Mouse (Mus musculus): Measurements from ENCODE around the gene Krtap4-7. TPM values are rescaled to one million over a fixed set of nuclear protein-coding genes. Genes with fewer than 3 reads are reported as not detected.
A peak's percentile ranks its signal among the peaks of the same experiment; 100 is the strongest.
"Not testable (repeated sequence)": the region's sequence is repeated elsewhere in the genome, so short reads cannot be mapped to it uniquely, and the experiment has no call there.

Krtap4-7 gene
- total RNA-seq (2021): not detected
- long read RNA-seq, experiment 1: 0 reads
- long read RNA-seq, experiment 2: 0 reads

DNA sequence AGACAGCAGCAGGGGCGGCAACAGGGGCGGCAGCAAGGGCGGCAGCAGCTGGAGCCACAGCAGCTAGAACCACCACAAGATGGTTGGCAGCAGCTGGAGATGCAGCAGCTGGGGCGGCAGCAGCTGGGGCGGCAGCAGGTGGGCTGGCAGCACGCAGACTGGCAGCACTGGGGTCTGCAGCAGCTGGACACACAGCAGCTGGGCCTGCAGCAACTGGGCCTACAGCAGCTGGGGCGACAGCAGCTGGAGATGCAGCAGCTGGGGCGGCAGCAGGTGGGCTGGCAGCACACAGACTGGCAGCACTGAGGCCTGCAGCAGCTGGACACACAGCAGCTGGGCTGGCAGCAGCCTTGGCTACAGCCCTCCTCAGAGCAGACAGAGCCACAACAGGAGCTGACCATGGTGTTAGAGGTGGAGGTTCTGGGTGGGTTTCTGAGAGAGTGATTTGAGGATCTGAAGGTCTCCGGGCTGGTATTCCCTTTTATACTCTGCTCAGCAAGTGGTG, at the start of gene Krtap4-7:
TSS of gene Krtap4-7 (minus strand) at position 455 of the 505 bp plus-strand sequence.
- DNase-seq (ENCODE audit: low spot score in 2 of 2): not testable (repeated sequence)

- DNase-seq (ENCODE audit: low spot score in 2 of 2): no peak
These were observed 46.6 kb upstream of the Krtap4-7 start, which contains the start of gene Gm14190 for GRCm38 (mm10) chr11:99690463-99690862. TSS of gene Gm14190 (minus strand) at chr11:99690740.

GRCm38 (mm10) chr11:99685235-99685634, 41.3 kb upstream of the Krtap4-7 start:
- not testable (repeated sequence) for DNase-seq (ENCODE audit: low spot score in 2 of 2)

DNA sequence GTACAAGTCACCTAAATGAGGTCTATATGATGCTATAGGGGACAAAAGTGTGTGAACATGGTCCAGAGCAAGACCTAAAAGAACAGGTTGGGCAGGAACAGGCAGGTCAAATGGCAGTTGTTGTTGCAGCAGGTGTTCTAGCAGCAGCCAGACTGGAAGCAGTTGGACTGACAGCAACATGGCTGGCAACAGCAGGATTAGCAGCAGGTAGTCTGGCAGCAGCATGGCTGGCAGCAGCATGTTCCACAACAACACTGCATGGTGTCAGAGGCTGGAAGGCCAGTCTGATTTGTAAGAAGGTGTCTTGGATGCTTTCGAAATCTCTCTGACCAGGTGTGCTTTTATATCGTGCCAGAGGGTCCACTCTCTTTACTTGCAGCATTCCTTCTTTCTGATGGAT, 39.6 kb upstream of the Krtap4-7 start:
- DNase-seq (ENCODE audit: low spot score in 2 of 2): no peak

DNA sequence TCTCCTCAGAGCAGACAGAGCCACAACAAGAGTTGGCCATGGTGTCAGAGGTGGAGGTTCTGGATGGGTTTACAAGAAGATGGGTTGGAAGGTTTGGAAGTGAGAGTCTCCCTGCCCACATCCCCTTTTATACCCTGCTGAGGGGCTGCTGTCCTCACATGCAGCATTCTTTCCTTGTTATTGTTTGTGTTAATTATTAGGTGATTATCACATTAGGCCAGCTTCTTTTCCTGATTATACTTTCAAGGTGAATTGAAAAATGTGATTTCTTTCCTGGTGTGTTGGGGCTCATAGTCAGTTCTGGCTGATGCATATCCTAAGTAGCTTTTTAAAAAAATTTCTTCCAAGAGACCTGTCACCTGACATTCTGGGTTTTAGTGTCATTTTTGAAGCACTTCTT, 22.0 kb upstream of the Krtap4-7 start, which contains the start of gene Krtap4-6:
TSS of gene Krtap4-6 (minus strand) at position 101 of the 400 bp plus-strand sequence.
- no peak for DNase-seq (ENCODE audit: low spot score in 2 of 2)

DNA sequence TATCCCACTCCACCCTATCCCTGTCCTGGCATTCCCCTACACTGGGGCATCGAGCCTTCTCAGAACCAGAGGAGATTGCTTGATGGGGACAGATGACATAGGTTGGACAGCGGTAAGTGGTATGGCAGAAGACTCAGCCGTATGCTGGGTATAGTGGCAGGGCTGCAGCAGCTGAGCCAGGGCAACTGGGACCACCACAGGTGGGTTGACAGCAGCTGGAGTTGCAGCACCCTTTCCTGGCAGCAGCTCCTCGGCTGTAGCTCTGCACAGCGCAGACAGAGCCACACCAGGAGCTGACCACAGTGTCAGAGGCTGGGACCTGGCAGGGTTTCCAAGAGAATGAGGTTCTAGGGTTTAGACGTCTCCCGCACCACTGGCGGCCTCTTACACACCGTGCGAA, 18.9 kb upstream of the Krtap4-7 start:
- DNase-seq (ENCODE audit: low spot score in 2 of 2): no peak

GRCm38 (mm10) chr11:99659256-99659655, 15.4 kb upstream of the Krtap4-7 start:
- DNase-seq (ENCODE audit: low spot score in 2 of 2): no peak

DNA sequence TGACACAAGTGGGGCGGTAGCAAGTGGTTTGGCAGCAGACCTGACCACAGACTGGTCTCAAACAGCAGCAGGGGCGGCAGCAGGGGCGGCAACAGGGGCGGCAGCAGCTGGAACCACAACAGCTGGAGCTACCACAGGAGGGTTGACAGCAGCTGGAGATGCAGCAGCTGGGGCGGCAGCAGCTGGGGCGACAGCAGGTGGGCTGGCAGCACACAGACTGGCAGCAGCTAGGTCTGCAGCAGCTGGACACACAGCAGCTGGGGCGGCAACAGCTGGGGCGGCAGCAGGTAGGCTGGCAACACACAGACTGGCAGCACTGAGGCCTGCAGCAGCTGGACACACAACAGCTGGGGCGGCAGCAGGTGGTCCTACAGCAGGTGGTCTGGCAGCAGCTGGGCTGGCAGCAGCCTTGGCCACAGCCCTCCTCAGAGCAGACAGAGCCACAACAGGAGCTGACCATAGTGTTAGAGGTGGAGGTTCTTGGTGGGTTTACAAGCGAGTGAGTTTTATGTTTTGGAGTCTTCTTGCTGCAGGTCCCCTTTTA, 14.7 kb upstream of the Krtap4-7 start, which contains the start of gene Gm11563:
TSS of gene Gm11563 (minus strand) at position 494 of the 544 bp plus-strand sequence.
- not testable (repeated sequence) for DNase-seq (ENCODE audit: low spot score in 2 of 2)

DNA sequence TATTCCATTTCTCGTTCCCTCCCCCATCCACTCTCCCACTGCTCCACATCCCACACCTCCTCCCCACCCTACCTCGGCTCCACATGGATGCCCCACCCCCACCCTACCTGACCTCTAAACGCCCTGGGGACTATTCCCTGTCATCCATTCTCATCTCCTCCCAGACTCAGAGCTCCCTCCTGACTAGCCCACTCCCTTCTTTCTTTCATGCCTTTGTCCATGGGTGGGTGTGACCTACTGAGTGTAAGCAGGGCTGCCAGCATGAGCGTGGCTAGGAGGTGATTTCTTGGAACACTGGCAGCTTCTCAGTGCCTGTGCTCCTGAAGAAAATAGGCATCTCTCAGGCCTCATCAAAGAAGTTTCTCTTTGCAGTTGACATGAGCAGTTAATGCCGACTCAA, 13.2 kb upstream of the Krtap4-7 start:
- no peak for DNase-seq (ENCODE audit: low spot score in 2 of 2)

GRCm38 (mm10) chr11:99650136-99650535, 6.2 kb upstream of the Krtap4-7 start, which contains the start of gene Gm11555:
TSS of gene Gm11555 (minus strand) at chr11:99650236.
- DNase-seq (ENCODE audit: low spot score in 2 of 2): no peak

DNA sequence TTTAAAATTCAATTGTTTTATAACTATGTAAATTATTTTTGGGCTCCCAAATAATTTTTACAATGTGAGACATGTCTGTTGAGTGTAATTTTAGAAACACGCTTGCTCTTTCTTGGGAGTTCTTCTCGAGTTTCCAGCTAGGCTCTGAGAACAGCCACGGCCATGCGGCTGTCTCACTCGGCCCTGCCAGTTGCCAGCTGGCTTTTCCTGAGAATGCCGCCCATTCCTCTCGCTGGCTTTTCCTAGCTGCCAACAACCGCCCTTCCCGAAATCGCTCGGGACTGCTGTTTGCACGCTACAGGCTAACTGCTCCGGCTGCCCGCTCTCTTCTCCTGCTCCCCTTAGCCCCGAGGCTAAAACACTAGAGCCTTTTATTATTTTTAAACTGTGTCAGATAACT, 2.6 kb upstream of the Krtap4-7 start:
- DNase-seq (ENCODE audit: low spot score in 2 of 2): peak; percentile 11 to 41

- DNase-seq (ENCODE audit: low spot score in 2 of 2): no peak
These were observed 462 bp upstream of the Krtap4-7 start for GRCm38 (mm10) chr11:99644351-99644750.

DNA sequence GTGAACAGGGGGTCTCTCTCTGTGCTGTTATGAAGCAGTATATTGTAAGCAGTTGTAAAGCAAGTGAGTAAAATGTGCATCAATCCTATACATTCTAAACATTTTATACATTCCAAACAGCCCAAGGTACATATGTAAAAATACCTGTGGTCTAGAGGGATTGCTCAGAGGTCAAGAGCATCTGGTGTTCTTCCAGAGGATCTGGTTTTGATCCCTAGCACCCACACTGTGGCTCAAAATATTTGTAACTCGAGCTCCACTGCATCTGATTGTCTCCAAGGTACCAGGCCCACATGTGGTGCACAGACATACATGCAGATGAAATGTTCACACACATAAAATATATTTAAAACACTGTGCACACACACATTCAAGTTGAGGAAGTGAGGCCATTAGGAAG, 3.0 kb downstream of the Krtap4-7 start:
- no peak for DNase-seq (ENCODE audit: low spot score in 2 of 2)

- no peak for DNase-seq (ENCODE audit: low spot score in 2 of 2)
These were observed 6.8 kb downstream of the Krtap4-7 start for GRCm38 (mm10) chr11:99637086-99637485.

DNA sequence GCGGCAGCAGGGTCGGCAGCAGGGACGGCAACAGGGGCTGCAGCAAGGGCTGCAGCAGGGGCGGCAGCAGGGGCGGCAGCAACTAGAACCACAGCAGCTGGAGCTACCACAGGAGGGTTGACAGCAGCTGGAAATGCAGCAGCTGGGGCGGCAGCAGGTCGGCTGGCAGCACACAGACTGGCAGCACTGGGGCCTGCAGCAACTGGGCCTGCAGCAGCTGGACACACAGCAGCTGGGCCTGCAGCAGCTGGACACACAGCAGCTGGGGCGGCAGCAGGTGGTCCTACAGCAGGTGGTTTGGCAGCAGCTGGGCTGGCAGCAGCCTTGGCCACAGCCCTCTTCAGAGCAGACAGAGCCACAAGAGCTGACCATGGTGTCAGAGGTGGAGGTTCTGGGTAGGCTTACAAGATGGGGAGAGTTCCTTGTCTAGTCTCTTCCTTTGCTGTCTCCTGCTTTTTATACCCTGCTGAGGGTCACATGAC, 9.2 kb downstream of the Krtap4-7 start, which contains the start of gene Krtap4-2:
TSS of gene Krtap4-2 (minus strand) at position 432 of the 482 bp plus-strand sequence.
- DNase-seq (ENCODE audit: low spot score in 2 of 2): no peak

GRCm38 (mm10) chr11:99633293-99633692, 10.6 kb downstream of the Krtap4-7 start:
- DNase-seq (ENCODE audit: low spot score in 2 of 2): peak in 1 of 2 experiments; percentile 29

GRCm38 (mm10) chr11:99630890-99631289, 13.0 kb downstream of the Krtap4-7 start:
- no peak for DNase-seq (ENCODE audit: low spot score in 2 of 2)

DNA sequence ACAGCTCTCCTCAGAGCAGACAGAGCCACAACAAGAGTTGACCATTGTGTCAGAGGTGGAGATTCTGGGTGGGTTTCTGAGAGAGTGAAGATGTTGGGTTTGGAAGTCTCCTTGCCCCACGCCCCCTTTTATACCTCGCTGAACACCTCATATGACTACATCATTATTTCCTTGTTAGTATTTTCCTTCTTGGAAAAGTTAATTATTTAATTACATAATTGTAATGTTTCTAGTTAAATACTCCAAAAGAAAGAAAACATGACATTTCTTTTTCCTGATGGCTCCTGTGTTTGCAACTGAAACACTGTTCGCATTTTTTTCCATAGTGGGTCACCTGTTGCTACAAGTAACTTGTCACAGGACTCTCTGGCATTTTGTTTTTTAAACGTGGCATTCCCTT, 15.8 kb downstream of the Krtap4-7 start, which contains the start of gene Krtap4-1:
TSS of gene Krtap4-1 (minus strand) at position 101 of the 400 bp plus-strand sequence.
- no peak for DNase-seq (ENCODE audit: low spot score in 2 of 2)

DNA sequence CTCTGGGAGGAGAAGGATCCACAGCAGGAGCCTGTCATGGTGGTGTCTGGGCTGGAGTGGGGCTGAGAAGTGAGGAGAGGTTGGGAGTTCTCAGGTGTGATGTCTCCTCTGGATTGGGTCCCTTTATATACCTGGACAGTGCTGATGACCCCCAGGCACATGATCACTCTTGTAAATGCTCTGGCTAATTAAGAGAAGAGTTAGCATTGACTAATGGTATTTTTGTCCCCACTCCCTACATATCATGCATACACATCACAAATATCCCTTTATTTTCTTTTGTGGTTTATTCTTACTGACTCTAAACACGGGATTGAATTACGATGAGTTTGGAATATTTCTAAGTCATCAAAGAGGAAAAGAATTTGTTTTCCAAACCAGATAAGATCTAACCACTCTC, 23.6 kb downstream of the Krtap4-7 start, which contains the start of gene Gm11562:
TSS of gene Gm11562 (minus strand) at position 101 of the 400 bp plus-strand sequence.
- no peak for DNase-seq (ENCODE audit: low spot score in 2 of 2)

DNA sequence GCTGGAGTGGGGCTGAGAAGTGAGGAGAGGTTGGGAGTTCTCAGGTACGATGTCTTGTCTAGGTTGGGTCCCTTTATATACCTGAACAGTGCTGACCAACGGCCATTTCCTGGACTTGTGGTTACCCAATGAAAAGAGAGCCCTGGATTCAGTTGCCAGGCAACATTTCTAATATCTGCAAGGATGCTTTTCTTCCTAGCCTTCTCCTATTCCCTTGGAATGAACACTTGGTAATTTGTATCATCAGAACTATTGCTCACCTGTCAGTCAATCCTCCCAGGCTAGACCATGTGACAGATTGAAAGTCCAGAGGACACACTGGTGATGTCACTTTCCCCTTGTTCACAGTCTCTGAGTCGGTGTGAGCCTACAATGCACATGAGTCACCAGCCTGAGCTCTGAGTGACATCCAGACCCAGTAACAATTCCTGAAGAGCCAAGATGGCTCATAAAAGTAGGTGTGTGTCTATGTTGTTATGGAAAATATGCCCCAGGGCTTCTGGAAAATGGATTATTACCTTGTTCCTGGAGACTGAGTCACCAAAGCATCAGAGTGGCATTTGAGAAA, 29.0 kb downstream of the Krtap4-7 start, which contains the start of gene Krtap2-4:
TSS of gene Krtap2-4 (minus strand) at position 51 of the 568 bp plus-strand sequence.
- no peak for DNase-seq (ENCODE audit: low spot score in 2 of 2)

GRCm38 (mm10) chr11:99610089-99610488, 33.8 kb downstream of the Krtap4-7 start, which contains the start of gene Gm11937:
TSS of gene Gm11937 (minus strand) at chr11:99610189.
- DNase-seq (ENCODE audit: low spot score in 2 of 2): not testable (repeated sequence)

- peak; percentile 25 to 46 for DNase-seq (ENCODE audit: low spot score in 2 of 2)
These were observed 34.8 kb downstream of the Krtap4-7 start for GRCm38 (mm10) chr11:99609126-99609525.
